Mouse (Mus musculus) forebrain, postnatal 0 days (tissue): ENCODE measurements around the gene Lmcd1. TPM values are rescaled to one million over a fixed set of nuclear protein-coding genes. Genes with fewer than 3 reads are reported as not detected.

ENCODE experiments used
- ATAC-seq: fragments of 200-750 bp; cut with Nextera tagmentation; 2 replicates; pipeline ENCODE4 v1.8.0; 2017; ENCODE audit warnings: mild to moderate bottlenecking, moderate library complexity
- DNase-seq: peaks from one replicate; pipeline ENCODE4 v3.0.0-alpha.2; 2015
- H3K27ac ChIP-seq: fragments of 300-500 bp; sonication (generic); 2 replicates; pipeline ENCODE4 v1.5.1; 2014; ENCODE audit warnings: low read depth, mild to moderate bottlenecking, antibody characterized with exemption, low read length, moderate library complexity, mixed read lengths
- H3K27me3 ChIP-seq: fragments of 300-500 bp; sonication (generic); 2 replicates; pipeline ENCODE4 v1.6.1; 2014; ENCODE audit warnings: mild to moderate bottlenecking, low read length, mixed read lengths; ENCODE audit not compliant: insufficient read depth
- H3K36me3 ChIP-seq: fragments of 300-500 bp; sonication (generic); 2 replicates; pipeline ENCODE4 v1.6.1; 2014; ENCODE audit warnings: mild to moderate bottlenecking, moderate library complexity; ENCODE audit not compliant: insufficient read depth
- H3K4me1 ChIP-seq: fragments of 300-500 bp; sonication (generic); 2 replicates; pipeline ENCODE4 v1.6.1; 2014; ENCODE audit warnings: antibody characterized with exemption; ENCODE audit not compliant: insufficient read depth
- H3K4me2 ChIP-seq: fragments of 300-500 bp; sonication (generic); 2 replicates; pipeline ENCODE4 v1.6.1; 2014; ENCODE audit warnings: low read depth, mild to moderate bottlenecking, moderate library complexity
- H3K4me3 ChIP-seq: fragments of 300-500 bp; sonication (generic); 2 replicates; pipeline ENCODE4 v1.5.1; 2014; ENCODE audit warnings: low read depth, low read length, mixed read lengths
- H3K9ac ChIP-seq: fragments of 300-500 bp; sonication (generic); 2 replicates; pipeline ENCODE4 v1.6.1; 2014; ENCODE audit warnings: mild to moderate bottlenecking
- H3K9me3 ChIP-seq: fragments of 300-500 bp; sonication (generic); 2 replicates; pipeline ENCODE4 v1.6.1; 2016; ENCODE audit warnings: low read length
- CTCF ChIP-seq: sonication (generic); IDR thresholded peaks from 2 replicates; pipeline ENCODE4 v1.5.1; 2016; ENCODE audit warnings: antibody characterized with exemption, control low read depth, low read depth
- WGBS: fragments of 180-500 bp; shearing (Covaris S2); extraction: QIAGEN DNeasy Blood & Tissue Kit; methylation state at CpG from one replicate; pipeline ENCODE4 v1.1.7; 2014; 5-methylcytosine and 5-hydroxymethylcytosine counted together
- polyA plus RNA-seq: library from polyadenylated mRNA; unstranded; fragments of >200 nt; fragmentation: Nextera tagmentation; extraction: Ambion mirVana; gene quantifications from 2 replicates; pipeline ENCODE4 v1.2.1, GENCODE M21; 2015
- total RNA-seq: library from RNA; depleted of rRNA; stranded (reverse); fragments of >200 nt; gene quantifications from 2 replicates; pipeline ENCODE4 v1.2.3, GENCODE M21; 2014

Lmcd1 gene
- total and polyA plus RNA-seq, 2 experiments from 2014 or later, result 6.9 to 8.4 TPM

GRCm38 (mm10) chr6:112254967-112255366 is 18.6 kb upstream of the Lmcd1 start:
- Histone ChIP-seq H3K27ac (no peak overlapping the region), H3K36me3 (no peaks in the 10 kb centered on the region), H3K27me3 (no peaks in the 10 kb centered on the region), H3K4me3 (no peak overlapping the region), H3K4me2 (no peak overlapping the region), H3K9ac (no peak overlapping the region), H3K9me3 (no peaks in the 10 kb centered on the region), H3K4me1 (no peaks in the 10 kb centered on the region)
- WGBS, result 93% methylated on average over 2 of the region's 2 CpGs
- no peak for ATAC-seq
- no peak for DNase-seq
- no peak for TF ChIP-seq CTCF

GRCm38 (mm10) chr6:112255388-112256225 is 18.0 kb upstream of the Lmcd1 start:
- DNase-seq (no peak), ATAC-seq (no peak)
- H3K27ac ChIP-seq, result no peak overlapping the region
- H3K9me3 ChIP-seq, result no peaks in the 10 kb centered on the region
- H3K4me3 ChIP-seq, result no peak overlapping the region
- no peaks in the 10 kb centered on the region for H3K27me3 ChIP-seq
- H3K36me3 ChIP-seq, result no peaks in the 10 kb centered on the region
- H3K9ac ChIP-seq, result no peak overlapping the region
- no peaks in the 10 kb centered on the region for H3K4me1 ChIP-seq
- no peak for TF ChIP-seq CTCF
- no peak overlapping the region for H3K4me2 ChIP-seq
- WGBS, result 75% methylated on average over 11 of the region's 11 CpGs

- H3K27me3 ChIP-seq, result no peaks in the 10 kb centered on the region
- WGBS, result 94% methylated on average over 6 of the region's 6 CpGs
- no peaks in the 10 kb centered on the region for H3K9me3 ChIP-seq
- no peak overlapping the region for H3K27ac ChIP-seq
- DNase-seq (no peak), ATAC-seq (no peak)
- H3K4me3 ChIP-seq, result no peak overlapping the region
- no peaks in the 10 kb centered on the region for H3K36me3 ChIP-seq
- H3K9ac ChIP-seq, result no peak overlapping the region
- no peak for TF ChIP-seq CTCF
- H3K4me1 ChIP-seq, result no peaks in the 10 kb centered on the region
- no peak overlapping the region for H3K4me2 ChIP-seq
Measured at GRCm38 (mm10) chr6:112256599-112256998, 17.0 kb upstream of the Lmcd1 start.

- no peaks in the 10 kb centered on the region for H3K36me3 ChIP-seq
- ATAC-seq (no peak), DNase-seq (no peak)
- no peak overlapping the region for H3K27ac ChIP-seq
- H3K27me3 ChIP-seq, result no peaks in the 10 kb centered on the region
- no peaks in the 10 kb centered on the region for H3K9me3 ChIP-seq
- H3K4me1 ChIP-seq, result no peaks in the 10 kb centered on the region
- no peak for TF ChIP-seq CTCF
- H3K4me3 ChIP-seq, result no peak overlapping the region
- no peak overlapping the region for H3K4me2 ChIP-seq
- no peak overlapping the region for H3K9ac ChIP-seq
Measured at GRCm38 (mm10) chr6:112261089-112261488, 12.5 kb upstream of the Lmcd1 start.

- no peak for TF ChIP-seq CTCF
- 94% methylated on average over 1 of the region's 1 CpGs for WGBS
- no peak overlapping the region for H3K9ac ChIP-seq
- ATAC-seq (no peak), DNase-seq (no peak)
- no peaks in the 10 kb centered on the region for H3K36me3 ChIP-seq
- H3K4me1 ChIP-seq, result peaks cover 4% of the 10 kb centered on the region; the same call in 1 of the 2 replicates
- H3K27ac ChIP-seq, result no peak overlapping the region
- H3K9me3 ChIP-seq, result no peaks in the 10 kb centered on the region
- no peak overlapping the region for H3K4me3 ChIP-seq
- no peak overlapping the region for H3K4me2 ChIP-seq
- H3K27me3 ChIP-seq, result no peaks in the 10 kb centered on the region
Measured at GRCm38 (mm10) chr6:112264321-112264720, 9.2 kb upstream of the Lmcd1 start.

GRCm38 (mm10) chr6:112266631-112267030 is 6.9 kb upstream of the Lmcd1 start:
- Histone ChIP-seq H3K27me3 (no peaks in the 10 kb centered on the region), H3K9ac (no peak overlapping the region), H3K4me1 (peaks cover 4% of the 10 kb centered on the region; the same call in 1 of the 2 replicates), H3K4me3 (no peak overlapping the region), H3K9me3 (no peaks in the 10 kb centered on the region), H3K27ac (peak overlapping the region; percentile 64), H3K36me3 (no peaks in the 10 kb centered on the region), H3K4me2 (no peak overlapping the region)
- TF ChIP-seq CTCF, result no peak
- DNase-seq, result peak; percentile 83
- ATAC-seq, result peak; percentile 86
- 12% methylated on average over 1 of the region's 1 CpGs for WGBS

GRCm38 (mm10) chr6:112267661-112268357 is 5.7 kb upstream of the Lmcd1 start:
- no peaks in the 10 kb centered on the region for H3K27me3 ChIP-seq
- TF ChIP-seq CTCF, result no peak
- H3K9me3 ChIP-seq, result no peaks in the 10 kb centered on the region
- H3K9ac ChIP-seq, result no peak overlapping the region
- H3K4me3 ChIP-seq, result no peak overlapping the region
- WGBS, result 50% methylated on average over 6 of the region's 6 CpGs
- H3K4me1 ChIP-seq, result peaks cover 4% of the 10 kb centered on the region; the same call in 1 of the 2 replicates
- H3K27ac ChIP-seq, result no peak overlapping the region
- DNase-seq (no peak), ATAC-seq (no peak)
- H3K36me3 ChIP-seq, result no peaks in the 10 kb centered on the region
- no peak overlapping the region for H3K4me2 ChIP-seq
